Mouse (Mus musculus): ENCODE measurements around the gene Dcp1b. TPM values are rescaled to one million over a fixed set of nuclear protein-coding genes. Genes with fewer than 3 reads are reported as not detected.

Gene Dcp1b
- polyA plus RNA-seq, 1 experiment from 2014 or later, result 9.4 TPM

- Histone ChIP-seq H3K4me3 (replicated peaks; ENCODE audit: low read depth, low read length) (no peak overlapping the region), H3K27ac (no peak overlapping the region), H3K9ac (ENCODE audit: low read depth, low read length) (no peak overlapping the region), H3K4me2 (ENCODE audit: low read length) (no peak overlapping the region), H3K4me1 (replicated peaks; ENCODE audit: insufficient read depth, low read length) (no peaks in the 10 kb centered on the region), H3K9me3 (replicated peaks; ENCODE audit: low read length) (no peaks in the 10 kb centered on the region), H3K36me3 (ENCODE audit: insufficient read depth, low read length) (no peaks in the 10 kb centered on the region), H3K27me3 (ENCODE audit: insufficient read depth, low read length) (no peaks in the 10 kb centered on the region)
- no peak for DNase-seq (ENCODE audit: low spot score)
- 72% methylated on average over 5 of the region's 5 CpGs for WGBS
- no peak for ATAC-seq (replicated peaks; ENCODE audit: low FRiP score, low read depth)
- TF ChIP-seq CTCF (IDR thresholded peaks at IDR 0.05; ENCODE audit: low read depth), result no peak
These were observed 60.4 kb downstream of the Dcp1b start for GRCm38 (mm10) chr6:119235441-119235840.

GRCm38 (mm10) chr6:119236241-119236640 lies 61.2 kb downstream of the Dcp1b start, which contains the start of gene Cacna2d4:
Gene Cacna2d4 (plus strand): TSS chr6:119236526.
- no peak within 1 kb of the TSS for H3K27ac ChIP-seq
- TF ChIP-seq CTCF (IDR thresholded peaks at IDR 0.05; ENCODE audit: low read depth), result no peak
- no peaks in the 10 kb centered on the region for H3K9me3 ChIP-seq (replicated peaks; ENCODE audit: low read length)
- DNase-seq (ENCODE audit: low spot score) (no peak), ATAC-seq (replicated peaks; ENCODE audit: low FRiP score, low read depth) (no peak)
- H3K9ac ChIP-seq (ENCODE audit: low read depth, low read length), result no peak within 1 kb of the TSS
- no peak within 1 kb of the TSS for H3K4me3 ChIP-seq (replicated peaks; ENCODE audit: low read depth, low read length)
- 64% methylated on average over 1 of the region's 1 CpGs for WGBS
- no peaks in the 10 kb centered on the region for H3K4me1 ChIP-seq (replicated peaks; ENCODE audit: insufficient read depth, low read length)
- H3K27me3 ChIP-seq (ENCODE audit: insufficient read depth, low read length), result no peaks in the 10 kb centered on the region
- no peak within 1 kb of the TSS for H3K4me2 ChIP-seq (ENCODE audit: low read length)
- no peaks in the 10 kb centered on the region for H3K36me3 ChIP-seq (ENCODE audit: insufficient read depth, low read length)

- DNase-seq (ENCODE audit: low spot score) (no peak), ATAC-seq (replicated peaks; ENCODE audit: low FRiP score, low read depth) (no peak)
- Histone ChIP-seq H3K4me3 (replicated peaks; ENCODE audit: low read depth, low read length) (no peak overlapping the region), H3K9ac (ENCODE audit: low read depth, low read length) (no peak overlapping the region), H3K4me1 (replicated peaks; ENCODE audit: insufficient read depth, low read length) (no peaks in the 10 kb centered on the region), H3K4me2 (ENCODE audit: low read length) (no peak overlapping the region), H3K27ac (no peak overlapping the region), H3K27me3 (ENCODE audit: insufficient read depth, low read length) (no peaks in the 10 kb centered on the region), H3K9me3 (replicated peaks; ENCODE audit: low read length) (no peaks in the 10 kb centered on the region), H3K36me3 (ENCODE audit: insufficient read depth, low read length) (no peaks in the 10 kb centered on the region)
- TF ChIP-seq CTCF (IDR thresholded peaks at IDR 0.05; ENCODE audit: low read depth), result no peak
- WGBS, result 62% methylated on average over 8 of the region's 8 CpGs
These were observed 62.5 kb downstream of the Dcp1b start for GRCm38 (mm10) chr6:119237427-119237989.

- Histone ChIP-seq H3K4me1 (replicated peaks; ENCODE audit: insufficient read depth, low read length) (no peaks in the 10 kb centered on the region), H3K27ac (no peak overlapping the region), H3K9me3 (replicated peaks; ENCODE audit: low read length) (no peaks in the 10 kb centered on the region), H3K4me3 (replicated peaks; ENCODE audit: low read depth, low read length) (no peak overlapping the region), H3K36me3 (ENCODE audit: insufficient read depth, low read length) (no peaks in the 10 kb centered on the region), H3K27me3 (ENCODE audit: insufficient read depth, low read length) (no peaks in the 10 kb centered on the region), H3K9ac (ENCODE audit: low read depth, low read length) (no peak overlapping the region), H3K4me2 (ENCODE audit: low read length) (no peak overlapping the region)
- no peak for TF ChIP-seq CTCF (IDR thresholded peaks at IDR 0.05; ENCODE audit: low read depth)
- no peak for ATAC-seq (replicated peaks; ENCODE audit: low FRiP score, low read depth)
- WGBS, result 82% methylated on average over 5 of the region's 5 CpGs
- no peak for DNase-seq (ENCODE audit: low spot score)
These were observed 64.4 kb downstream of the Dcp1b start for GRCm38 (mm10) chr6:119239341-119240005.

- no peaks in the 10 kb centered on the region for H3K4me1 ChIP-seq (replicated peaks; ENCODE audit: insufficient read depth, low read length)
- no peaks in the 10 kb centered on the region for H3K27me3 ChIP-seq (ENCODE audit: insufficient read depth, low read length)
- H3K4me3 ChIP-seq (replicated peaks; ENCODE audit: low read depth, low read length), result no peak overlapping the region
- 43% methylated on average over 7 of the region's 7 CpGs for WGBS
- peak; percentile 29 for DNase-seq (ENCODE audit: low spot score)
- TF ChIP-seq CTCF (IDR thresholded peaks at IDR 0.05; ENCODE audit: low read depth), result no peak
- no peak for ATAC-seq (replicated peaks; ENCODE audit: low FRiP score, low read depth)
- H3K36me3 ChIP-seq (ENCODE audit: insufficient read depth, low read length), result no peaks in the 10 kb centered on the region
- H3K4me2 ChIP-seq (ENCODE audit: low read length), result no peak overlapping the region
- H3K9me3 ChIP-seq (replicated peaks; ENCODE audit: low read length), result no peaks in the 10 kb centered on the region
- no peak overlapping the region for H3K27ac ChIP-seq
- no peak overlapping the region for H3K9ac ChIP-seq (ENCODE audit: low read depth, low read length)
These were observed 65.2 kb downstream of the Dcp1b start for GRCm38 (mm10) chr6:119240256-119240655.

GRCm38 (mm10) chr6:119240871-119241705 lies 66.0 kb downstream of the Dcp1b start:
- no peaks in the 10 kb centered on the region for H3K36me3 ChIP-seq (ENCODE audit: insufficient read depth, low read length)
- 41% methylated on average over 21 of the region's 21 CpGs for WGBS
- no peak overlapping the region for H3K4me3 ChIP-seq (replicated peaks; ENCODE audit: low read depth, low read length)
- H3K27ac ChIP-seq, result no peak overlapping the region
- no peak overlapping the region for H3K4me2 ChIP-seq (ENCODE audit: low read length)
- H3K27me3 ChIP-seq (ENCODE audit: insufficient read depth, low read length), result no peaks in the 10 kb centered on the region
- no peak for ATAC-seq (replicated peaks; ENCODE audit: low FRiP score, low read depth)
- TF ChIP-seq CTCF (IDR thresholded peaks at IDR 0.05; ENCODE audit: low read depth), result no peak
- no peak overlapping the region for H3K9ac ChIP-seq (ENCODE audit: low read depth, low read length)
- no peaks in the 10 kb centered on the region for H3K4me1 ChIP-seq (replicated peaks; ENCODE audit: insufficient read depth, low read length)
- no peak for DNase-seq (ENCODE audit: low spot score)
- no peaks in the 10 kb centered on the region for H3K9me3 ChIP-seq (replicated peaks; ENCODE audit: low read length)
